Mouse (Mus musculus): ENCODE data around the gene Sema6d. TPM values are rescaled to one million over a fixed set of nuclear protein-coding genes. Genes with fewer than 3 reads are reported as not detected.

The Sema6d gene
- total RNA-seq, 1 experiment from 2014 or later = not detected

GRCm38 (mm10) chr2:124141510-124142044, 51.8 kb downstream of the Sema6d start:
- no peak for ATAC-seq (replicated peaks in 1 of 2; ENCODE audit: insufficient read depth in 1 of 2, low FRiP score in 2 of 2, low TSS enrichment in 1 of 2, low read depth in 1 of 2, poor library complexity in 2 of 2, severe bottlenecking in 2 of 2)

GRCm38 (mm10) chr2:124145528-124145927, 55.8 kb downstream of the Sema6d start:
- ATAC-seq (replicated peaks in 1 of 2; ENCODE audit: insufficient read depth in 1 of 2, low FRiP score in 2 of 2, low TSS enrichment in 1 of 2, low read depth in 1 of 2, poor library complexity in 2 of 2, severe bottlenecking in 2 of 2) = no peak

GRCm38 (mm10) chr2:124158158-124158557, 68.4 kb downstream of the Sema6d start:
- no peak for ATAC-seq (replicated peaks in 1 of 2; ENCODE audit: insufficient read depth in 1 of 2, low FRiP score in 2 of 2, low TSS enrichment in 1 of 2, low read depth in 1 of 2, poor library complexity in 2 of 2, severe bottlenecking in 2 of 2)

- ATAC-seq (replicated peaks in 1 of 2; ENCODE audit: insufficient read depth in 1 of 2, low FRiP score in 2 of 2, low TSS enrichment in 1 of 2, low read depth in 1 of 2, poor library complexity in 2 of 2, severe bottlenecking in 2 of 2) = no peak
Measured at GRCm38 (mm10) chr2:124162001-124162599, 72.3 kb downstream of the Sema6d start.

- no peak for ATAC-seq (replicated peaks in 1 of 2; ENCODE audit: insufficient read depth in 1 of 2, low FRiP score in 2 of 2, low TSS enrichment in 1 of 2, low read depth in 1 of 2, poor library complexity in 2 of 2, severe bottlenecking in 2 of 2)
Measured at GRCm38 (mm10) chr2:124168411-124168810, 78.6 kb downstream of the Sema6d start.

- no peak for ATAC-seq (replicated peaks in 1 of 2; ENCODE audit: insufficient read depth in 1 of 2, low FRiP score in 2 of 2, low TSS enrichment in 1 of 2, low read depth in 1 of 2, poor library complexity in 2 of 2, severe bottlenecking in 2 of 2)
Measured at GRCm38 (mm10) chr2:124171718-124172117, 81.9 kb downstream of the Sema6d start.

GRCm38 (mm10) chr2:124176265-124176664, 86.5 kb downstream of the Sema6d start:
- ATAC-seq (replicated peaks in 1 of 2; ENCODE audit: insufficient read depth in 1 of 2, low FRiP score in 2 of 2, low TSS enrichment in 1 of 2, low read depth in 1 of 2, poor library complexity in 2 of 2, severe bottlenecking in 2 of 2) = no peak

- no peak for ATAC-seq (replicated peaks in 1 of 2; ENCODE audit: insufficient read depth in 1 of 2, low FRiP score in 2 of 2, low TSS enrichment in 1 of 2, low read depth in 1 of 2, poor library complexity in 2 of 2, severe bottlenecking in 2 of 2)
Measured at GRCm38 (mm10) chr2:124176711-124177169, 87.0 kb downstream of the Sema6d start.

GRCm38 (mm10) chr2:124189271-124189670, 99.5 kb downstream of the Sema6d start:
- no peak for ATAC-seq (replicated peaks in 1 of 2; ENCODE audit: insufficient read depth in 1 of 2, low FRiP score in 2 of 2, low TSS enrichment in 1 of 2, low read depth in 1 of 2, poor library complexity in 2 of 2, severe bottlenecking in 2 of 2)

- ATAC-seq (replicated peaks in 1 of 2; ENCODE audit: insufficient read depth in 1 of 2, low FRiP score in 2 of 2, low TSS enrichment in 1 of 2, low read depth in 1 of 2, poor library complexity in 2 of 2, severe bottlenecking in 2 of 2) = no peak
Measured at GRCm38 (mm10) chr2:124194041-124194440, 104.3 kb downstream of the Sema6d start.

GRCm38 (mm10) chr2:124201493-124201892, 111.7 kb downstream of the Sema6d start:
- ATAC-seq (replicated peaks in 1 of 2; ENCODE audit: insufficient read depth in 1 of 2, low FRiP score in 2 of 2, low TSS enrichment in 1 of 2, low read depth in 1 of 2, poor library complexity in 2 of 2, severe bottlenecking in 2 of 2) = no peak

GRCm38 (mm10) chr2:124202475-124202990, 112.8 kb downstream of the Sema6d start:
- ATAC-seq (replicated peaks in 1 of 2; ENCODE audit: insufficient read depth in 1 of 2, low FRiP score in 2 of 2, low TSS enrichment in 1 of 2, low read depth in 1 of 2, poor library complexity in 2 of 2, severe bottlenecking in 2 of 2) = peak in 1 of 2 experiments; percentile 62; a peak in 3 of 4 replicates

GRCm38 (mm10) chr2:124205811-124206210, 116.0 kb downstream of the Sema6d start:
- ATAC-seq (replicated peaks in 1 of 2; ENCODE audit: insufficient read depth in 1 of 2, low FRiP score in 2 of 2, low TSS enrichment in 1 of 2, low read depth in 1 of 2, poor library complexity in 2 of 2, severe bottlenecking in 2 of 2) = no peak

GRCm38 (mm10) chr2:124208251-124208650, 118.5 kb downstream of the Sema6d start:
- ATAC-seq (replicated peaks in 1 of 2; ENCODE audit: insufficient read depth in 1 of 2, low FRiP score in 2 of 2, low TSS enrichment in 1 of 2, low read depth in 1 of 2, poor library complexity in 2 of 2, severe bottlenecking in 2 of 2) = no peak

GRCm38 (mm10) chr2:124223559-124223958, 133.8 kb downstream of the Sema6d start:
- ATAC-seq (replicated peaks in 1 of 2; ENCODE audit: insufficient read depth in 1 of 2, low FRiP score in 2 of 2, low TSS enrichment in 1 of 2, low read depth in 1 of 2, poor library complexity in 2 of 2, severe bottlenecking in 2 of 2) = no peak

- no peak for ATAC-seq (replicated peaks in 1 of 2; ENCODE audit: insufficient read depth in 1 of 2, low FRiP score in 2 of 2, low TSS enrichment in 1 of 2, low read depth in 1 of 2, poor library complexity in 2 of 2, severe bottlenecking in 2 of 2)
Measured at GRCm38 (mm10) chr2:124224328-124224727, 134.6 kb downstream of the Sema6d start.

- no peak for ATAC-seq (replicated peaks in 1 of 2; ENCODE audit: insufficient read depth in 1 of 2, low FRiP score in 2 of 2, low TSS enrichment in 1 of 2, low read depth in 1 of 2, poor library complexity in 2 of 2, severe bottlenecking in 2 of 2)
Measured at GRCm38 (mm10) chr2:124234636-124235221, 145.0 kb downstream of the Sema6d start.

- no peak for ATAC-seq (replicated peaks in 1 of 2; ENCODE audit: insufficient read depth in 1 of 2, low FRiP score in 2 of 2, low TSS enrichment in 1 of 2, low read depth in 1 of 2, poor library complexity in 2 of 2, severe bottlenecking in 2 of 2)
Measured at GRCm38 (mm10) chr2:124235237-124236055, 145.7 kb downstream of the Sema6d start.
